Mouse (Mus musculus) adrenal gland, postnatal 36 days (tissue): ENCODE data around the gene Tie1. TPM values are rescaled to one million over a fixed set of nuclear protein-coding genes. Genes with fewer than 3 reads are reported as not detected.

Experiments used
- total RNA-seq, 2 experiments: library from RNA; stranded (reverse); gene quantifications; 2 replicates each; pipeline ENCODE4 v1.2.3; 2021

The Tie1 gene
- total RNA-seq, 2 experiments from 2014 or later = 31.9 to 61.4 TPM

Other genes starting within 250 kb of the Tie1 start
- 10 to 100 TPM; 47.2 to 91.8 TPM for gene Ptprf, start 198.7 kb downstream of the Tie1 start, total RNA-seq
- 10 to 100 TPM; 20.0 to 21.6 TPM for gene Szt2, start 80.8 kb downstream of the Tie1 start, total RNA-seq
- gene Med8, start 80.7 kb downstream of the Tie1 start, total RNA-seq = 10 to 100 TPM; 69.6 to 74.0 TPM
- gene Elovl1, start 62.0 kb downstream of the Tie1 start, total RNA-seq = 100 to 1,000 TPM in 1 of 2 experiments, 10 to 100 TPM in 1; 91.2 to 115 TPM
- 1 to 10 TPM; 7.6 to 8.5 TPM for gene Cdc20, start 52.7 kb downstream of the Tie1 start, total RNA-seq
- gene Mpl, start 32.5 kb downstream of the Tie1 start, total RNA-seq = under 1 TPM in 1 of 2 experiments, not detected in 1; 0.13 TPM
- not detected for gene 2610528J11Rik, start 36.9 kb upstream of the Tie1 start, total RNA-seq
- not detected for gene Tmem125, start 54.0 kb upstream of the Tie1 start, total RNA-seq
- gene Cfap57, start 130.7 kb upstream of the Tie1 start, total RNA-seq = not detected
- gene Ebna1bp2, start 130.7 kb upstream of the Tie1 start, total RNA-seq = 10 to 100 TPM; 82.2 to 94.1 TPM
- gene Olfr62, start 168.9 kb upstream of the Tie1 start, total RNA-seq = not detected
- not detected for gene Olfr1342, start 202.7 kb upstream of the Tie1 start, total RNA-seq
- not detected for gene Olfr1341, start 213.5 kb upstream of the Tie1 start, total RNA-seq
- not detected for gene Olfr1340, start 230.1 kb upstream of the Tie1 start, total RNA-seq
- gene Olfr1339, start 242.1 kb upstream of the Tie1 start, total RNA-seq = not detected